Mouse (Mus musculus) lung, adult 2 months (tissue): ENCODE results near the gene Kcnh6. TPM values are rescaled to one million over a fixed set of nuclear protein-coding genes. Genes with fewer than 3 reads are reported as not detected.

Experiments
- DNase-seq: peaks from one replicate; pipeline ENCODE4 v3.0.0; 2022
- H3K4me1 ChIP-seq: fragments of 200-500 bp; 2 replicates; pipeline ENCODE4 v1.6.1; 2011; ENCODE audit warnings: low read length; ENCODE audit not compliant: control insufficient read depth, insufficient read depth
- H3K4me3 ChIP-seq: fragments of 200-500 bp; replicated peaks from 2 replicates; pipeline ENCODE3; 2011; ENCODE audit warnings: low read depth, mild to moderate bottlenecking, control low read depth, low read length; ENCODE audit errors: extremely low read depth
- CTCF ChIP-seq: fragments of 200-500 bp; IDR thresholded peaks from 2 replicates; pipeline ENCODE4 v1.5.1; 2011; ENCODE audit warnings: mild to moderate bottlenecking, low read length, control low read depth; ENCODE audit not compliant: insufficient read depth
- POLR2A ChIP-seq: fragments of 200-500 bp; IDR thresholded peaks from 2 replicates; pipeline ENCODE4 v1.6.1; 2011; ENCODE audit warnings: low read depth, mild to moderate bottlenecking, control low read depth, low read length, borderline replicate concordance; ENCODE audit errors: extremely low read depth
- WGBS: fragments of 180-500 bp; shearing (Covaris S2); methylation state at CpG from one replicate; pipeline ENCODE4 v1.1.7; 2018; 5-methylcytosine and 5-hydroxymethylcytosine counted together
- polyA plus RNA-seq: library from polyadenylated mRNA; depleted of rRNA; stranded (reverse); fragments of >200 nt; gene quantifications from 2 replicates; pipeline ENCODE4 v1.2.3, GENCODE M21; 2012

Gene Kcnh6
- polyA plus RNA-seq, 1 experiment: 0.44 TPM

GRCm38 (mm10) chr11:105975636-105976035, 32.3 kb upstream of the Kcnh6 start:
- H3K4me3 ChIP-seq: no peak overlapping the region
- peaks cover 22% of the 10 kb centered on the region for H3K4me1 ChIP-seq
- TF ChIP-seq CTCF: no peak
- no peak for TF ChIP-seq POLR2A
- WGBS: 87% methylated on average over 5 of the region's 5 CpGs
- DNase-seq: no peak

- no peak for DNase-seq
- WGBS: 69% methylated on average over 2 of the region's 2 CpGs
- peaks cover 19% of the 10 kb centered on the region for H3K4me1 ChIP-seq
- TF ChIP-seq CTCF (no peak), POLR2A (no peak)
- H3K4me3 ChIP-seq: no peak overlapping the region
These were observed 29.7 kb upstream of the Kcnh6 start for GRCm38 (mm10) chr11:105978232-105978631.

GRCm38 (mm10) chr11:105978634-105979033, 29.3 kb upstream of the Kcnh6 start:
- TF ChIP-seq POLR2A (peak; percentile 6; the same call in 1 of the 2 replicates), CTCF (no peak)
- no peak for DNase-seq
- H3K4me3 ChIP-seq: no peak overlapping the region
- 37% methylated on average over 5 of the region's 5 CpGs for WGBS
- peaks cover 19% of the 10 kb centered on the region for H3K4me1 ChIP-seq

GRCm38 (mm10) chr11:105984452-105984851, 23.5 kb upstream of the Kcnh6 start:
- Histone ChIP-seq H3K4me3 (no peak overlapping the region), H3K4me1 (peaks cover 18% of the 10 kb centered on the region)
- no peak for TF ChIP-seq POLR2A
- no peak for TF ChIP-seq CTCF
- WGBS: 78% methylated on average over 4 of the region's 4 CpGs
- DNase-seq: no peak

GRCm38 (mm10) chr11:105987446-105987845, 20.5 kb upstream of the Kcnh6 start:
- H3K4me1 ChIP-seq: peaks cover 23% of the 10 kb centered on the region
- TF ChIP-seq POLR2A (peak; percentile 49; the same call in 1 of the 2 replicates), CTCF (no peak)
- no peak overlapping the region for H3K4me3 ChIP-seq
- WGBS: 38% methylated on average over 6 of the region's 6 CpGs
- peak; percentile 45 for DNase-seq

GRCm38 (mm10) chr11:105989446-105989845, 18.5 kb upstream of the Kcnh6 start:
- 45% methylated on average over 6 of the region's 6 CpGs for WGBS
- no peak overlapping the region for H3K4me3 ChIP-seq
- DNase-seq: no peak
- TF ChIP-seq CTCF (no peak), POLR2A (peak; percentile 77; the same call in 1 of the 2 replicates)
- H3K4me1 ChIP-seq: peaks cover 23% of the 10 kb centered on the region

- H3K4me3 ChIP-seq: no peak overlapping the region
- DNase-seq: no peak
- 11% methylated on average over 2 of the region's 2 CpGs for WGBS
- peaks cover 23% of the 10 kb centered on the region for H3K4me1 ChIP-seq
- TF ChIP-seq CTCF (no peak), POLR2A (peak; percentile 19; the same call in 1 of the 2 replicates)
These were observed 17.7 kb upstream of the Kcnh6 start for GRCm38 (mm10) chr11:105990231-105990630.

- H3K4me3 ChIP-seq: no peak within 1 kb of the TSS
- TF ChIP-seq POLR2A (no peak), CTCF (no peak)
- 93% methylated on average over 3 of the region's 3 CpGs for WGBS
- H3K4me1 ChIP-seq: peaks cover 9% of the 10 kb centered on the region; the same call in 1 of the 2 replicates
- no peak for DNase-seq
These were observed 13.5 kb upstream of the Kcnh6 start, which contains the start of gene Ace3 for GRCm38 (mm10) chr11:105994375-105994774. Gene Ace3 (plus strand): TSS chr11:105994675.

GRCm38 (mm10) chr11:106000062-106000461, 7.9 kb upstream of the Kcnh6 start:
- TF ChIP-seq POLR2A: no peak
- no peak for TF ChIP-seq CTCF
- no peak for DNase-seq
- no peak overlapping the region for H3K4me3 ChIP-seq
- 92% methylated on average over 6 of the region's 6 CpGs for WGBS
- H3K4me1 ChIP-seq: peaks cover 4% of the 10 kb centered on the region; the same call in 1 of the 2 replicates

- whole genome bisulfite sequencing: 30% methylated on average over 4 of the region's 4 CpGs
- DNase-seq: no peak
- no peak overlapping the region for H3K4me3 ChIP-seq
- TF ChIP-seq CTCF (0 out of 2 replicates have a peak, but pooled peaks have one; percentile 14), POLR2A (no peak)
- H3K4me1 ChIP-seq: no peaks in the 10 kb centered on the region
These were observed 6.2 kb upstream of the Kcnh6 start for GRCm38 (mm10) chr11:106001718-106002117.

GRCm38 (mm10) chr11:106004576-106004975, 3.3 kb upstream of the Kcnh6 start:
- DNase-seq: no peak
- no peak overlapping the region for H3K4me3 ChIP-seq
- TF ChIP-seq POLR2A (no peak), CTCF (no peak)
- 0 out of 2 replicates have a peak, but pooled peaks cover 2% of the 10 kb centered on the region for H3K4me1 ChIP-seq
- WGBS: 86% methylated on average over 1 of the region's 1 CpGs
